Mouse (Mus musculus) adrenal gland (tissue): ENCODE measurements around the gene Stk4.

Experiments
- intact Hi-C: fragments of 180-260 bp; cut with DNase I; formaldehyde crosslinking; loops from one replicate; pipeline ENCODE4 v1.15.1; 2025

Gene Stk4

DNA sequence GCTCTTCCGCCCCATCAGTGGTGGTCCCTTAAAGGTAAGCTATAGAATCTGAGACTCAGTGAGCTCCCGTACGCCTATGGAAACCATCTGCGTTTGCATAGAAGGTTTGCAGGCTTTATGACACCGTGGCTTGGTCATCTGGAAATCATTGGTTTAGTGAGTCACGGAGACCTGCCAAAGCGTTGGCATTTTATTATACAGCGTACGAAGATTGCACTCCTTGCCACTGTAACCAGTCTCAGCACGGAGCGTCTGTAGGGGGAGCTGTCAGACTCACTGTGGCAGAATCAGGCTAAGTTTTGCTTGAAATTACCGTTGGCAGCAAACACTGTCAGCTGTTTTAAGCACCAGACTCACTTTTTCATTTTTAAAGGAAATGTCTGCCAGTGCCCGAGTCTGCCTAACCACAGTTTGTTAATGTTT lies 56.4 kb downstream of the Stk4 start:
- intact Hi-C loops, result no loop called here

DNA sequence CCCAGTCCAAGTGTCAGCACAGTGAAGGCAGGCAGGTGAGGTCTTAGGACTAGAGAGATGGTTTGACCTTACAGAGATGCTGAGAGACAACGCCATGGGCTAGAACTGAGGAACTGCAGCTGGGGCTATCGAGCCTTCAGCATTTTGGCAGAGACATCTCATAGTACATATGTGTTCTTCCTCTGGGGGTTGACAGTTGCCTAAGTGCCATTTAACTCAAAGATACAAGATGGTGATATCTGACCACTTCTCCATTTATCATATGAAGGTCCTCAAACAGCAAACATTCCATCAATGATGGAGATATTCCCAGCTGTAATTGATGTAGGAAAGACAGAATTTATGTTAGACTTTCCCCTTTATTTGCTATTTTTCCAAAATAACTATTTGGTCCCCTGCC lies 57.2 kb downstream of the Stk4 start:
- intact Hi-C loops, result no loop called here

DNA sequence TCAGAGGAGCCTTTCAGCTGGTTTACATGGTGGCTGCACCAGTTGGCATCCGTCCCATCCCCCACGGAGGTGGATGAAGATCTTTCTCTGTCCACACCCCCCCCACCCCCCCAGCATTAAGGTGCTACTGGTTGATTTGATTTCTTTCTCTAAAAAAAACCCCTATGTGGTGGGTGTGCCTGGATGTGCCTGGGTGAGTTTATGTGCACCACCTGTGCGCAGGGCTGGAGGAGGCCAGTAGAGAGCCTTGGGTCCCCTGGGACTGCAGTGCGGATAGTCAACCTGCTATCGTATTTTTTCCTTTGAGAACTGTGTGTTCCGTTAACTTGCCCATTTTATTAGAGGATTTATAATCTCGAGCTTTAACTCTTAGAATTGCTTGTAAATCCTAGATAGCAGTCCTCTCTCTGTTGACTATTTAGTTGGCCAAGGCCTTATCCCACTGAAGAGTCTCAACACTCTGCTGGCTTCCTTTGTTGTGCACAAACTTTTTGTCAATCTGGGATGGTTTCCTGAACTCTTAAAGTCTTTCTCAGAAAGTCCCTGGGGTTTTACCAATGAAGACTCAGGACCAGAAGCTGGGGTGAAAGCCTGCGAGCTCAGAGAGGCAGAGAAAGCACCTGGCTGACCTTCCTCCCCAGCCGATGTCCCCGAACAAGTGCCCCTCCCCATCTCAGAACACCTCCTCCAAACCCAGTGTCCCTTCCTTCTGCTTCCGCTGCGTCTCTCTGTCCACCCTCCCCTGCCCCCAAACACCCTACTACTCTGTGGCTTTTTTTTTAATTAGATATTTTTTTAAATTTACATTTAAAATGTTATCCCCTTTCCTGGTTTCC lies 58.7 kb downstream of the Stk4 start:
- intact Hi-C loops, result no loop called here

DNA sequence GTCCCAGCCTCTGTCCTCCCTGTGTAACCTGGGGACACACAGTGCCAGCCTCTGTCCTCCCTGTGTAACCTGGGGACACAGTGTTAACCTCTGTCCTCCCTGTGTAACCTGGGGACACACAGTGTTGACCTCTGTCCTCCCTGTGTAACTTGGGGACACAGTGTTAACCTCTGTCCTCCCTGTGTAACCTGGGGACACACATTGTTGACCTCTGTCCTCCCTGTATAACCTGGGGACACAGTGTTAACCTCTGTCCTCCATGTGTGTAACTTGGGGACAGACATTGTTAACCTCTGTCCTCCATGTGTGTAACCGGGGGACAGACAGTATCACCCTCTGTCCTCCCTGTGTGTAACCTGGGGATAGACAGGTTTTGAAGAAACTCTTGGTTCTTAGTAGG lies 61.5 kb downstream of the Stk4 start:
- intact Hi-C loops, result loop anchor here (10.0 kb wide), 1 partner anchor 253 kb away; the partner anchor contains the start of gene Slpi

DNA sequence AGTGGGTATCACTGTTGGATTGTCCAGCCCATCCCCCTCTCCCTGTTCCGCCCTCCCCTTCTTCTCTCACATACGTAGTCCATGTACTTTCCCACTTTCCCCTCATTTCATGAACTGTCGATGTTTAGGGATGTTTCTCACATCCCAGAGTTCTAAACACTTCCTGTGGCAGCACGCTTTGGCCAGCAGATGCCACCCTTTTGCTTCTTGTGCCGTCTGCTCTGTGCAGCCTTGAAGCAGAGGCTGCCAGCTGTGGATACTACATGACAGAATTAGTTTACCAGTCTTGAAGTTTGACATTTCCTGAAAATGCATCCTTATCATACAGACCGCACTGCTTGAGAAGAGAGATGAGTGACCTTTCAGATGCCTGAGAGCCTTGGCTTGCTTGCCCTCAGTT lies 64.4 kb downstream of the Stk4 start:
- intact Hi-C loops, result loop anchor here (2.0 to 10.0 kb wide), 2 partner anchors 208 to 250 kb away; partner anchors contain the start of gene Slpi

DNA sequence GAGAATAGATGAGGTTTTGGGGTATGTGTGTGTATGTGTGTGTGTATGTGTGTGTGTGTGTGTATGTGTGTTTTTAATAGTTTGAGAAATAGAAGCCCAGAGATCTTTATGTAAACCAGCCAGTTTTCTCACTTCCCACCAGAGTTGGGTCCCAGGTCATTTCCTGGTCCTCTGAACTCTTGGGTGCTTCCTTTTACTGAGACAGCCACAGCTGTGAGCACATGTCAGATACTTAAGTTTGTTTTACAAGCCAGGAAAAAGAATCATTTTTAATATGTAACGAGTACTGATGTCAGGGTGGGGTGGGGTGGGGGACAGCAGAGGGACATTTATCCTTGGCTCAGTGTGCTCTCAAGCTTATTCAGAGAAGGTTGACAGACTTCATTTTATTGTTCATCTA lies 65.2 kb downstream of the Stk4 start:
- intact Hi-C loops, result loop anchor here (2.0 to 10.0 kb wide), 2 partner anchors 207 to 249 kb away; partner anchors contain the start of gene Slpi

DNA sequence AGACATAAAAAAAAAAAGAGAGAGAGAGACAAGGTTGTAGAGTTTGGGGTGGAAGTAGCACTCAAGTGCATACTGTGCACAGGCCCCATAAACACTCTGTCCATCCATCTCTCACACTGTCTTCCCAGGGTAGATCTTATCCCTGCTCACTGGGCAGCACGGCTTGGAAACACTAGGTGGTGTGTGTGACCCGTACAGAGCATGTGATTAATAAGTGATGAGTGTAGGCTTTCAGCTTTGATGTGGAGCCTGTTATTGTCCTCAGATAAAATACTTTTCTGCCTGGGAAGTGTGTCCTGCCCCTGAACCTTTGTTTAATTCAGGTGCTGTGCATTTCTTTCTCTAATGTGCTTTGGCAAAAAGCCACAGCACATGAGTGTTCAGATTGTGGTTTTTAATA lies 66.3 kb downstream of the Stk4 start:
- intact Hi-C loops, result loop anchor here (2.0 to 10.0 kb wide), 2 partner anchors 42 to 248 kb away; partner anchors contain the start of gene Slpi

DNA sequence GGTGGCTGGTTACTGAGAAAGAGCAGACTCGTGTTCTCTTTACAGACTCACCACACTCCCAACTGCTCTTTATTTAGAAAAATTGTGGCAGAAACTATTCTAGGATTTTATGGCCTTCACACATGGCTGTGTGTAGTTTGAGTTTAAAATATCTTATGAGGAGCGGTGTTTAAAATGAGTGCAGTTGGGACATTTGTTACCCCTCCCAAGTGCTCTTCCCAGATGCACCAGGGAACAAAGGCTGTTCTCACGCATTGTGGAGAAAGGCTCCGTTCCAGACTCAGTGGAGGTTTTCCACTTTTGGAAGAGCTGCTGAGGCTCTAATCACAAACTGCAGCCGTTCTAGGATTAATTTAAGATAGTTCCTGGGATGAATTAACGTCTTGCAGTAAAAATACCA lies 67.6 kb downstream of the Stk4 start:
- intact Hi-C loops, result loop anchor here (2.0 to 10.0 kb wide), 2 partner anchors 41 to 247 kb away; partner anchors contain the start of gene Slpi

DNA sequence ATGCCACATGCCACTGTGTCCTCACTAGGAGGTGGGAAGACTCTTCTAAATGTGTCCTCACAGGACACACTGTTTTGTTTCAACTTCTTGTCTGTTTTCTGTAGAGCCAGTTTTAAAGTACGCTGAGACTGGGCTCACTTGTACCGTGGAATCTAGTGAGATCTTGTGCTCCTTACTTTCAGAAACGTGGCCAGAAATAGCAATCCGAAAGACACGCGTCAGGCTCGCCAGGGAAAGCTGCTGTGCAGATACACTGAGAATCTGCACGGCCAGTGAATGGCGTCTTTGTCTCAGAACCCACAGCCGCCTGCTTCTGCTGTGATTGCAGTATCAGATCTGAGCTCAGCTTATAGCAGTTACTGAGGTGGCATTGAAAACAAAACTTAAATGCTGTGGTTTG lies 71.9 kb downstream of the Stk4 start:
- intact Hi-C loops, result no loop called here

DNA sequence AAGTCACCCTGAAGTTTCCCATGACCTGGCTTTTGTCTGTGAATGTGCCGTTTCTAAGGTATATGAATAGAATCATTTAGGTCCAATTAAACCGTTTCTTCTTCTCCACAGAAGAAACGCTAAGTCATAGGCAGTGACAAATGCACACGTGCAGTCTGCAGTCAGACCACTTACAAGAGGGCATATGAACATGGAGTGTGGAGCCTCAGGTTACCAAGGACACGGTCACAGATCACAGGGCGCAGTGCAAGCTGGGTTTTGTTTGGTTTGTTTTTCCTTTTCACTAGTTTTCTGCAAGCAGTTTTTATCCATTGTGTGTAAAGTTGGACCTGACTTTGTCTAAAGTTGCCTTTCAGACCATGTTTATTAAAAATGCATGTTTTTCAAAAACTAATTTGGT lies 73.9 kb downstream of the Stk4 start:
- intact Hi-C loops, result no loop called here

DNA sequence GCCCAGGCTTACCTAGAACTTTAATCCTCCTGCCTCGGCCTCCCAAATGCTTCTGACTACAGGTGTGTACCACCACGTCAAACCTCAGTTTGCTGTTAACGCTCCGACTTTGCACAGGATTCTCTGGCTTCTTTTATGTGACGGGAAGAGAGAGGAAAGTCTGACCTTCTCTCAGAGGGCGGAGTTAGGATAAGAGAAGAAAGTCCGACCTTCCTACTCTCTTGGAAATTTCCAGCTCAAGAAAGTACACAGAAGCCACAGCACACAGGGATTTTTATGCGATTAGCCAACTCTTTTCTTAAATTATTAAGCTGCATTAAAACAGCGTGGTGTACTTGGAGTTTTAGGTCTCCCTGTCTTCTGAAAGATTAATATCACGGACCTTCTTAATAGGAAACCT lies 74.4 kb downstream of the Stk4 start:
- intact Hi-C loops, result no loop called here

DNA sequence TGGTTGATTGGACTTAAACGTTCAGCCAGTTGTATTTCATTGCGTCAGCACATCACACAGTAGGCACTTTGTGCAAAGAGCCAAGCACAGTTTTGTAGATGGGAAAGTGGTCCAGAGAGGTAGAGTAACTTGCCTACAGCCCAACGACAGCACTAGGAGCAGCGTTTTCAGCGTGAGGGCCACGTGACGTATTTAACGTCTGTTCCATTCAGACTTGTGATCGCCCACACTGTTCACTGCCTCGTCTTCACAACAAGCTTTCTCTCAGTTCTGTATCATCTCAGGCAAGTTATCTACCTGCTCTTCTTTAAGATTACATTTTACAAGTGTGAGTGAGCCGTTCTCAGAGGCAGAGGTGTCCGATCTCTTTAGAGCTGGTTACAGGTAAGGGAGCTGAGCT lies 76.4 kb downstream of the Stk4 start:
- intact Hi-C loops, result no loop called here

DNA sequence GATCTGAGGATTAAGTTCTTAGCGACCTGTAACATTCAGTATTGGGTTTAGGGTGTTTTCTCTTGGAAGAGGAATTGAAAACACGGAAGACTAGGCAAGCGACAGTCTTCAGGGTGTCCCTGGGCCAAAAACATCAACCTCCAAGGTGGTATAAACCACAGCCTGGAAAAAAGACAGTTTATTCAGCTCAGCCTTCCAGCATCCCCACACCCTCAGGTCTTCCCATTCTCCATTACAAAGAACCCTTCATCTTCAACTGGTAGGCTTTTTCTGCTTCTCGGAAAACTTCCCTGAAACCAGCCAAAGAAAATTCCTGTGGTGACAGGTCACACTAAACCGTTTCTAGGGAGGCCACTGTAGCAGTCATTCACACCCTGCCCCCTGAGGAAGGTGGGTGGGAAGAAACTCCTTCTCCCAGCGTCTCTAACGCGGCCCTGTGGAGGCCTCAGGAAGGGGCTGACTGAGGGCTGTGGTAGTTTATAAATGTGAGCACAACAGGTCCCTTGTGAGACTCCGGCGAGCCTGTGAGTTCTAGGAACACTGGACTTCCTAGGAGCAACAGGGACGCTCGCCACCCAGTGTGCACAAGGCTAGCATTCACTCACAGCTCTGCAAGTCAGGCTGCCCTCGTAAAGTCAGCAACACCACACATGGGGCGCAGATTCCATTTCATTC lies 80.1 kb downstream of the Stk4 start:
- intact Hi-C loops, result no loop called here

DNA sequence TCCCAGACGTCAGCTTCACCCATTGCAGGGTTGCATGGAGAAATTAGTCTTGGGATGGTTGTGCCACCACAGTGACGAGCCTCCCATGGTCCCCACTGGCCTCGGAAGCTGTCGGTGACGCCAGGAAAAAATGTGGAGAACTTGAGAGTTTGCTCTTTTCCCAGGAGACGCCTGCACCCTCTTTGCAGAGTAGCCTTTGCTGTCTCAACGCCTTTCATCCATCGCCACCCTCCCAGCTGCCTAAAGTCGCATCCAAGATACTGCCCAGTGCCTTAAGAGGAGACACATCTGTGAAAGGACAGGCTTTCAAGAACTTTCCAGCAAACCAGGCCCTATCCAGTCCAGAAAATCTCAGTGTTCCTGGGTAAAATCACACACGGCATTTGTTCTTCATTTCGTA lies 82.2 kb downstream of the Stk4 start:
- intact Hi-C loops, result no loop called here

DNA sequence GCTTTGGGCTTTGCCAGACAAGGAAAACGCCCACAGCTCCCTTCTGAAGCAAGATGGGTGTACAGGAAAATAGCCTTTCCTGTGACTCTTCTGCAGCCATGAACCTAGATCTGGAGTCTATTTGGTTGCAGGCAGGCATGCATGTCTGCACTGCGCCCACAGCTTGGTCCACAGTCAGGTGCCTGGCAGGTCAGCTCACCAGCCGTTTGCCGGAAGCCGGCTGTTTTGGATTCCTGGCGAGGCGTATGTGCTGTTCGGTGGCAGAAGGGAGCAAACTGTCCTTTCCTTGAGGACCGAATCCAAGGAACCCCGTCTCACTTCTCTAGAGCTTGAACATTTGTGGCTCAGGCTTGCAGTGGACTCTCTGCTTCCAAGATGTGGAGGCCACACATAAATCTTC lies 83.9 kb downstream of the Stk4 start:
- intact Hi-C loops, result no loop called here

DNA sequence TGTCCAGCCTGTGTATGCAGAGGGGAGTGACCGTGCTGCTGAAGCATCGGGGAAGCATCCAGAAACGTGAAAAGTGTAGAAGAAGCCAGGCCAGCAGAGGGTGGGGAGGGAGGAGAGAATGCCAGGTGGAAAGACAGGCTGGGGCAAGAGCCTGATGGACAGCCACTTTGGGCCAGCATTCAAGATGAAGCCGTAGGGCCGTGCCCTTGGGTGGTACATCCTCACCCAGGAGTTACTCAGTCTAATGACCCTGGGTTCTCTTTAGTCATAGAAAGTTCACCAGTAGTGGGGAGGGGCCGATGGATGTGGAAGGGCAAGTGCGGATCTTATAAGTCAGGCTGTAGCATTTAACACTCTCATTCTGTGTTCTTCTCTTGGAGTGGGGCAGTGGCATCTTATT lies 86.0 kb downstream of the Stk4 start:
- intact Hi-C loops, result no loop called here

DNA sequence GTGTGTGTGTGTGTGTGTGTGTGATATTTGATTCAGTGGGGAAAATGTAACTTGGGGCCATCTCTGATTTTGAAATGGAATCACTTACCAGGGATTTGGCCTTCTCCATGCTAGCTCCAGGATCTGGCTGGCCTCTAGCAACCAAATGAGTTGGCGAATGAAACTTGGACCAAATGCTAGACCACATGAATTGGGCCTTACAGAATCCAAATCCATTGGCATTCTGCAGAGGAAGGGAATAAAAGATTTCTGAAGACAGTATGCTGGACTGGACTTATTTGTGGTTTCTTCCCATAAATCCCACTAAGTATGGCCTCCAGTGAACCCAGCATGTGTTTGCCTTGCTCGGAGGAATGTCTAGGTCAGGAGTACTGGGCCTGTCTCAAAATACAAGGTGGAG lies 88.7 kb downstream of the Stk4 start:
- intact Hi-C loops, result no loop called here

DNA sequence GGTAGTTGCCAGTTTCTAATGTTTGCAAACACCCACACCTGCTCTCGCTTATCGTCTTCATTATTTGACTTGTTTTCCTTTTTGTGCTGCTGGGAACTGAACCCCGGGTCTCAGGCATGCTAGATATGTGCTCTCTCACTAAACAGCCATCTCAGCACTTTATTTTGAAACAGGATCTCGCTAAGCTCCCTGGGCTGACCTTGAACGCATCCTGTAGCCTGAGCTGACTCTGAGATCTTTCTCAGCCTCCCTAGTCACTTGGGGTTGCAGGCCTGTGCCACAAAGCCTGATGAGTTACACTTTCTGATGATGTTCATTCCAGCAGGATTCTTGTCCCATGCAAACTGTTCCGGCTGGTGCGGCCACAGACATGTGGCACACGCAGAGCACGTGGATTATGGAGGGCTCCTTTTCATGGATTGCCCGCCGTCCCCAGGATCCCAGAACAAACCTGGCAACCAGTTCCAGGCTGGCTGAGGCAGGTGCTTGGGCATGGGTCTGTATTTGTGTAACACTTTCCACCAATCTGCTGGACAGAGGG lies 91.5 kb downstream of the Stk4 start:
- intact Hi-C loops, result no loop called here

DNA sequence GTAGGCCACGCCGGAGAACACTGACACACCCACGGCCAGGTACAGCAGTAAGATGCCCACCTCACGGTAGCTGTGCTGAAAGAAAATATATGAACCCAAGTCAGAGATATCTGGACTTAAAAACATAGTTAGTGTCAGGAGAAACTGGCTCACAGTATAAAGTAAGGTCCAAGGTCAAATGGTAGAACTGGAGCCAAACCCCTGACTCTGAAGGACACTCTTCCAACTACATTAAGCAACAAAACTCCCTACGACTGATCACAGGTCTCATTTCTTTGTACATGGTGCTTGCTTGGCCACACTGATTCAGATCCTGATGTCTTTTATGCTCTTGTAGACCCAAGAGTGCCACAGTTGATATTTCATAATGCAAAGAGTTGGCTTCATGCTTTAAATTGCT lies 94.8 kb downstream of the Stk4 start:
- intact Hi-C loops, result no loop called here

DNA sequence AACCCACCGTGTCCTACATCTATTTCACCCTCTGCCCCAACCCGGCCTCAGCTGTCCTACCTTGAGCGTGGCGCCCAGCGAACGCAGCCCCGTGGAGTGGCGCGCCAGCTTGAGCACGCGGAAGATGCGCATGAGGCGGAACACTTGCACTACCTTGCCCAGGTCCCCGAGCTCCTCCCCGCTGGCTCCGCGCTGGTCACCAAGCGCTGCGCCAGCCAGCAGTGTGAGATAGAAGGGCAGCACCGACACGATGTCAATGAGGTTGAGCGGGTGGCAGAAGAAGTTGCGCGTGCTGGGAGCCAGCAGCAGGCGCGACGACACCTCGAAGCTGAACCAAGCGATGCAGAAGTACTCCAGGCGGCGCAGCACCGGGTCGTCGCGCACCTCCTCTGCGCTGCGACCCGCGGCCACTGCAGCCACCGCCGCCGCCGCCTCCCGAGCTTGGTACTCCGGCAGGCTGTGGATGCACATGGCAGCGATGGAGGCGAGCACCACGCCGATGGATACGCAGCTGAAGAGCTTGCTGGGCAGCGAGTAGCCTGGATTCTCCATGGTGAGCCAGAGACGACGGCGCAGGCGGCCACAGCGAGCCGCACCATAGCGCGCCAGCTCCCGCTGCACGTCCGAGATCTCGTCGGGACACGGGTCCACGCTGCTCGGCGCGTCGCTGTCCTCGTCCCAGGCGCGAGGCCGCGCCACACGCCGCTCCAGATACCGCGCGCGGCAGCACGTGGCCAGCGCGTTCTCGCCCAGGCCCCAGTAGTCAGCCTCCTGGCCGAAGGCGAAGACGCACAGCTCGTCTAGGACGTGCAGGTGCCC lies 97.8 kb downstream of the Stk4 start:
- intact Hi-C loops, result no loop called here

DNA sequence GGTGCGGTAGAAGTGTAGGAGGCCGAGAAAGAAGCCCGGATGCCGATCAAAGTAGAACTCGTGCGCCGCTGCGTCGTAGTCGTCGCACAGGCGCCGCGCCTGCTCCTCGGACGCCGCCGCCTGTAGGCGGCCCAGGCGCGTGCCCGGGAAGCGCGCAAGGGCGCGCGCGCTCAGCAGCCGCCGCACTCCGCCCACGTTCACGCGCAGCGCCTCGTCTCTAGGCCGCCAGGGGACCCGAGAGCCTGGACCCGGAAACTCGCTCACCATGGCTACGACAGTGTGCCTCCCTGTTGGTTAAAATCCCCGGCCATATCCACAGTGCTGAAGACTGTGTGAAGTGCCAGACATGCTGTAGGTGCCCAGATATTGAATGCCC lies 98.4 kb downstream of the Stk4 start:
- intact Hi-C loops, result no loop called here

DNA sequence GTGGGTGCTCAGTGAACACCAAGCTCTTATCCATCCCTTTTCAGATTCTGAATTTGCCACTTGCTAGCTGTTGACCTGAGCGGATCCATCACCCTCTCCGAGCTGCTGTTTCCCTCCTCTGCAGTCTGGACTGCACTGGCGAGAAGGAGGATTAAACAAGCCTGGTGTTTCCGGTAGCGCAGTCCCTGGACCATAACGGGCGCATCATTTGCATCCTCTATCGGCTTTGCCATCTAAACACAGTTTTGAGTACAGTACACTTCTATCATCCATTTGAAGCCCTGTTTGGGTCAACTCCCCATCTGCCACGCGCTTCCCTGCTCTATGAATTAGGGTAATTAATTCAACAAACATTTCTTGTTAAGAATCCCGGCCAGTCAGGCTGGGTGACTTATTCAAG lies 100.2 kb downstream of the Stk4 start:
- intact Hi-C loops, result no loop called here
